Mouse (Mus musculus) CH12.LX (cell line): Measurements from ENCODE around the gene Prss12. TPM values are rescaled to one million over a fixed set of nuclear protein-coding genes. Genes with fewer than 3 reads are reported as not detected.

Experiments
- DNase-seq: peaks from one replicate; pipeline ENCODE4 v3.0.0-alpha.2; 2013; ENCODE audit errors: extremely low read depth
- H3K27ac ChIP-seq: 2 replicates; pipeline ENCODE4 v1.5.1; 2012; ENCODE audit warnings: low read depth, mild to moderate bottlenecking, control low read depth, moderate library complexity; ENCODE audit not compliant: insufficient read depth
- H3K27me3 ChIP-seq: replicated peaks from 2 replicates; pipeline ENCODE3; 2012; ENCODE audit warnings: inconsistent platforms
- H3K36me3 ChIP-seq, 2 experiments: replicated peaks in 1 of 2; 2 replicates each; pipeline versions ENCODE3 to v1.6.1; 2012; ENCODE audit warnings: inconsistent platforms in 1 of 2, low read length in 1 of 2, mild to moderate bottlenecking in 1 of 2, mixed read lengths in 1 of 2, moderate library complexity in 1 of 2; ENCODE audit not compliant: control insufficient read depth in 1 of 2, insufficient read depth in 1 of 2
- H3K4me1 ChIP-seq, 2 experiments: 2 replicates each; pipeline ENCODE4 v1.6.1; 2012; ENCODE audit warnings: inconsistent platforms in 1 of 2, moderate library complexity in 1 of 2; ENCODE audit not compliant: insufficient read depth in 2 of 2, control insufficient read depth in 1 of 2
- H3K4me2 ChIP-seq: 2 replicates; pipeline ENCODE4 v1.6.1; 2012; ENCODE audit warnings: low read depth, mild to moderate bottlenecking, control low read depth; ENCODE audit not compliant: poor library complexity, insufficient read depth, severe bottlenecking
- H3K4me3 ChIP-seq, 3 experiments: fragments of 150-350 bp in 1 of 3; sonication (generic) in 1 of 3; replicated peaks in 1 of 3; 2 replicates each; pipeline versions ENCODE3 to v1.5.1; 2011 to 2012; ENCODE audit warnings: low read depth in 2 of 3, low read length in 2 of 3, mild to moderate bottlenecking in 2 of 3, moderate library complexity in 2 of 3, control low read depth in 1 of 3, improper control_type of control experiment in 1 of 3, inconsistent platforms in 1 of 3, mixed read lengths in 1 of 3; ENCODE audit not compliant: poor library complexity in 1 of 3
- H3K79me2 ChIP-seq: replicated peaks from 2 replicates; pipeline ENCODE4 v1.6.1; 2012; ENCODE audit warnings: mild to moderate bottlenecking, moderate library complexity; ENCODE audit not compliant: control insufficient read depth, poor library complexity, insufficient read depth, severe bottlenecking; ENCODE audit errors: extremely low read depth
- H3K9ac ChIP-seq: 2 replicates; pipeline ENCODE4 v1.6.1; 2012; ENCODE audit warnings: low read depth, mild to moderate bottlenecking, control low read depth, moderate library complexity; ENCODE audit not compliant: insufficient read depth
- H3K9me3 ChIP-seq: replicated peaks from 2 replicates; pipeline ENCODE3; 2012; ENCODE audit warnings: low read length, inconsistent platforms, mixed read lengths
- BHLHE40 ChIP-seq: IDR thresholded peaks from 2 replicates; pipeline ENCODE4 v1.6.1; 2011; ENCODE audit warnings: mild to moderate bottlenecking, low read depth, low read length, improper control_type of control experiment
- CHD2 ChIP-seq: IDR thresholded peaks from 2 replicates; pipeline ENCODE4 v1.6.1; 2011; ENCODE audit warnings: low read length, improper control_type of control experiment
- EP300 ChIP-seq: IDR thresholded peaks from 2 replicates; pipeline ENCODE4 v1.6.1; 2011; ENCODE audit warnings: low read length, improper control_type of control experiment
- HCFC1 ChIP-seq: IDR thresholded peaks from 2 replicates; pipeline ENCODE4 v1.6.1; 2012; ENCODE audit warnings: low read depth, mild to moderate bottlenecking, inconsistent platforms, low read length, improper control_type of control experiment
- JUN ChIP-seq: IDR thresholded peaks from 2 replicates; pipeline ENCODE4 v1.6.1; 2011; ENCODE audit warnings: low read depth, mild to moderate bottlenecking, low read length, improper control_type of control experiment, moderate library complexity; ENCODE audit not compliant: insufficient read depth
- KAT2A ChIP-seq: IDR thresholded peaks from 2 replicates; pipeline ENCODE4 v1.6.1; 2012; ENCODE audit warnings: low read length, improper control_type of control experiment, inconsistent platforms; ENCODE audit not compliant: insufficient replicate concordance
- MYC ChIP-seq: IDR thresholded peaks from 2 replicates; pipeline ENCODE4 v1.6.1; 2011; ENCODE audit warnings: low read depth, mild to moderate bottlenecking, improper control_type of control experiment, low read length
- NRF1 ChIP-seq: IDR thresholded peaks from 2 replicates; pipeline ENCODE4 v1.6.1; 2014; ENCODE audit warnings: low read depth, mild to moderate bottlenecking, inconsistent platforms, low read length, improper control_type of control experiment, moderate library complexity
- PAX5 ChIP-seq: IDR thresholded peaks from 2 replicates; pipeline ENCODE4 v1.6.1; 2012; ENCODE audit warnings: low read length, inconsistent platforms, mixed read lengths
- POLR2AphosphoS2 ChIP-seq: IDR thresholded peaks from 2 replicates; pipeline ENCODE4 v1.6.1; 2011; ENCODE audit warnings: low read depth, low read length, improper control_type of control experiment
- RCOR1 ChIP-seq: conservative IDR thresholded peaks from 2 replicates; pipeline ENCODE4 v1.6.1; 2012; ENCODE audit warnings: low read depth, mild to moderate bottlenecking, inconsistent platforms, low read length, improper control_type of control experiment
- SIN3A ChIP-seq: IDR thresholded peaks from 2 replicates; pipeline ENCODE4 v1.6.1; 2012; ENCODE audit warnings: low read length, improper control_type of control experiment, inconsistent platforms
- SMC3 ChIP-seq: IDR thresholded peaks from 2 replicates; pipeline ENCODE4 v1.6.1; 2011; ENCODE audit warnings: low read depth, low read length, improper control_type of control experiment
- TCF12 ChIP-seq: IDR thresholded peaks from 2 replicates; pipeline ENCODE4 v1.6.1; 2014; ENCODE audit warnings: low read depth, mild to moderate bottlenecking, inconsistent platforms, low read length, improper control_type of control experiment
- USF1 ChIP-seq: IDR thresholded peaks from 2 replicates; pipeline ENCODE4 v1.6.1; 2014; ENCODE audit warnings: low read depth, mild to moderate bottlenecking, inconsistent platforms, low read length, improper control_type of control experiment
- USF2 ChIP-seq: conservative IDR thresholded peaks from 2 replicates; pipeline ENCODE4 v1.6.1; 2011; ENCODE audit warnings: low read depth, low read length, improper control_type of control experiment
- ZKSCAN1 ChIP-seq: IDR thresholded peaks from 2 replicates; pipeline ENCODE4 v1.6.1; 2012; ENCODE audit warnings: low read depth, inconsistent platforms, low read length, improper control_type of control experiment, borderline replicate concordance
- ZNF384 ChIP-seq: IDR thresholded peaks from 2 replicates; pipeline ENCODE4 v1.6.1; 2012; ENCODE audit warnings: low read depth, low read length, improper control_type of control experiment, inconsistent platforms
- dilution Hi-C: fragments of 300-500 bp; cut with MboI; formaldehyde crosslinking; loops from 2 replicates; pipeline ENCODE4 v1.14.3; 2020; ENCODE audit warnings: low sequenced_read_pairs; ENCODE audit not compliant: extremely low pct_unique_long_range_greater_than_20kb, extremely low pct_ligation_motif_present
- in situ Hi-C: fragments of 300-500 bp; cut with MboI; formaldehyde crosslinking; loops from 3 replicates; pipeline ENCODE4 v1.14.3; 2019; ENCODE audit warnings: low sequenced_read_pairs, low pct_ligation_motif_present, low pct_unique_long_range_greater_than_20kb, mixed read lengths
- polyA plus RNA-seq: library from polyadenylated mRNA; unstranded; fragments of >175 nt; gene quantifications from 2 replicates; pipeline ENCODE4 v1.2.1, GENCODE M21; 2012; ENCODE audit warnings: low read depth; ENCODE audit not compliant: insufficient read length
- total RNA-seq, 2 experiments: library from RNA; depleted of rRNA; stranded (reverse); fragments of 300-350 nt in 1 of 2; fragments of >200 nt in 1 of 2; gene quantifications; 2 replicates each; pipeline ENCODE4 v1.2.3; 2012 to 2014

The Prss12 gene
- total and polyA plus RNA-seq, 3 experiments: 0.13 TPM; not detected in 2

DNA sequence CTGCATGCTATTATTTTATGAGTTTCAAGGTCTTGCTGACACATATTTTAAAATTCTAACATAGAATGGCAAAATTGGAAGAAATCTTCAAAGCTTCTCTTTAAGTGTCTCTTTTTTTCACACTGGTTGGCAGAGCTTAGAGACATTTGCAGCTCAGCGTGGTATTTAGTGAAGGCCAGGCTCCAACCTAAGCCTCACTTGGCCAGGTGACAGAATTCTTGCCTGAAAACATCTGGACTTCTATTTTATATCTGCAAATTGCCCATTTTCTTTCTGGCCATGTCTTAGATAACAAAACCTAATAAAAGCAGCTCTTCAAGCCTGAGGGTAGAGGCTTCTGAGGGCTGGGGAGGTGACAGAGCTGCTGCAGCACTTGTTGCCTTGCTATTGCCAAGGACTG, 13.7 kb downstream of the Prss12 start:
- dilution Hi-C loops: no loop called here
- Histone ChIP-seq H3K9ac (no peak overlapping the region), H3K4me1 (peaks cover 0 to 2% of the 10 kb centered on the region in 2 experiments; a peak in 1 of 4 replicates), H3K27ac (no peak overlapping the region), H3K4me3 (no peak overlapping the region), H3K36me3 (no peaks in the 10 kb centered on the region), H3K27me3 (no peaks in the 10 kb centered on the region), H3K9me3 (no peaks in the 10 kb centered on the region), H3K79me2 (no peaks in the 10 kb centered on the region), H3K4me2 (no peak overlapping the region)
- DNase-seq: no peak
- in situ Hi-C loops: no loop called here
- no peak for TF ChIP-seq USF2
- no peak for TF ChIP-seq CHD2
- TF ChIP-seq USF1: no peak
- no peak for TF ChIP-seq SIN3A
- TF ChIP-seq ZKSCAN1: no peak
- no peak for TF ChIP-seq BHLHE40
- TF ChIP-seq JUN: no peak
- no peak for TF ChIP-seq MYC
- no peak for TF ChIP-seq KAT2A
- TF ChIP-seq EP300: no peak
- TF ChIP-seq ZNF384: no peak
- no peak for TF ChIP-seq PAX5
- TF ChIP-seq RCOR1: no peak
- TF ChIP-seq HCFC1: no peak
- no peak for TF ChIP-seq SMC3
- TF ChIP-seq NRF1: no peak
- no peak for TF ChIP-seq POLR2AphosphoS2

DNA sequence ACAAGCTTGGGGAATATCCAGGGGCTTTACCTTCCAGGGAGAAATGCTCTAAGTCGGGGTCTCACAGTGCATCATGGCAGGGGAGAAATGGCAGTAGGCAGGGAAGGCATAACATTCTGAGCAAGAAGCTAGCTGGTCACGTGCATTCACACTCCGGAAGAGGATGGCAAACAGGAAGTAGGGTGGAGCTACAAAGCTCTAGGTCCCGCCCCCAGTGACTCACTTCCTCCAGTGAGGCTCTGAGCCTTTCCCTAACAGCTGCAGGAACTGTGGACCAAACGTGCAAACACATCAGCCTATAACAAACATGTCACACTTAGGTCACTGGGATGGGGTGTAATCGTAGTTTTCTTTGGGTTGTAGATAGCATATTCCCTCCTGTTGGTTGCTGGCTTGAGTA, 15.6 kb downstream of the Prss12 start:
- in situ Hi-C loops: no loop called here
- H3K9me3 ChIP-seq: no peaks in the 10 kb centered on the region
- TF ChIP-seq BHLHE40 (peak; percentile 63), TCF12 (no peak)
- TF ChIP-seq, all 38 proteins: peak for 1
- peak; percentile 58 for DNase-seq
- H3K4me2 ChIP-seq: no peak overlapping the region
- H3K27me3 ChIP-seq: no peaks in the 10 kb centered on the region
- peaks cover 0 to 2% of the 10 kb centered on the region in 2 experiments; a peak in 1 of 4 replicates for H3K4me1 ChIP-seq
- H3K27ac ChIP-seq: no peak overlapping the region
- H3K36me3 ChIP-seq: no peaks in the 10 kb centered on the region
- no peaks in the 10 kb centered on the region for H3K79me2 ChIP-seq
- dilution Hi-C loops: no loop called here
- no peak overlapping the region for H3K9ac ChIP-seq
- no peak overlapping the region for H3K4me3 ChIP-seq
